Mouse (Mus musculus): Measurements from ENCODE around the gene Sde2. TPM values are rescaled to one million over a fixed set of nuclear protein-coding genes. Genes with fewer than 3 reads are reported as not detected.
"Not testable (repeated sequence)": the region's sequence is repeated elsewhere in the genome, so short reads cannot be mapped to it uniquely, and the experiment has no call there.

Gene Sde2
- total RNA-seq, 2 experiments from 2014 or later, result 10.4 to 11.8 TPM

DNA sequence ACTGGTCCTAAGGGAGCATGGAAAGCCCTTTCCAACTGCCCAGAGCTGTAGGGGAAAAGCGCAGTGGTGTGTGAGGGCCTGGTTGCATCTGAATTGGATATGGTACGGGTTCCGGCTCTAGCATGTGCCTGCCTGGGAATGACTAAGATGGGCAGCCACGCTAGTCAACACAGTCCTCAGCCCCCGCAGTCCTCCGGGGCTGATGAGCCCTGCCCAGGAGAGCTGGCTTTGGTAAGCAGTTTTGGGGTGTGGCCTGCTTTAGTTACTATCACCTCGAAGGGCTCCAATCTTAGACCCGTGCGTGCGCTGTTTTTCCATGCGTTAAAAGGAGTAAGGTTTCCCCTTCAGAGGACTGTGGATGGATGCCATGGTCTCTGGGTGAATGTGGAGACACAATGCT is 20.8 kb upstream of the Sde2 start:
- intact Hi-C loops (cut with DNase I), result no loop called here
- DNase-seq (ENCODE audit: low spot score), result no peak

DNA sequence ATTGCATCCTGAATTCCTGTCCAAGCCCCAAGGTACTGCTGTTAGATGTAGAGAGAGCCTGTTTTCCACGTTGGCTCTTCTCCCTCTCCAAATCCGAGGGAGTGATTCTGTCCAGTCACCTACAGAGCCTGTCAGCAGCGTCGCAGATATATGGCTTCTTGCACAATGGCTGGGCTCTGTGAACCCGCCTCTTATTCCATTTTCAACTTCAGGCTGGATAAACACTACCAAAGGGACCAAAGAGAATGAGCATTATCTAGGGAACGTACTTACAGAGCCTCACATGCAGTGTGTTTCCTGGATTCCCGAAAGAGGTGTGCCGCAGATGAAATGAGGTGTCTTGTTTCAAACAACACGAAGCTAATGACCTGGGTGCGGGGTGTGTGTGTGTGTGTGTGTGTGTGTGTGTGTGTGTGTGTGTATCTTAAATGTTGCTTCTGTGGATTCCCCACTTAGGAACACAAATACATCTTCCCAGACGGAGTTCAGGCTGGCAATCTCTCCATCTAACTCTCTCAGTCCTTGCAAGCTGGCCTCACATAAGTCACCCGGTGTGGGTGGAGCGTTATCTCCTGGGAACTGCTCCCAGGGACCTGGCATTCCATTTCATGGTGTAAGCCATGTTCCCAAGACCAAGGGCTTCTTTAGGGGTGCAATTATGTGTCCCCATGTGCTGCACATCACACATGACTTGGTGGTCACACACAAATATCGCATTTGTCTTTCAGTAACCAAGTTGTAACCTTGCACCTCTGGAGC is 20.2 kb upstream of the Sde2 start:
- no peak for DNase-seq (ENCODE audit: low spot score)
- intact Hi-C loops (cut with DNase I), result no loop called here

GRCm38 (mm10) chr1:180835273-180836015 is 15.5 kb upstream of the Sde2 start:
- intact Hi-C loops (cut with DNase I), result no loop called here
- no peak for DNase-seq (ENCODE audit: low spot score)

DNA sequence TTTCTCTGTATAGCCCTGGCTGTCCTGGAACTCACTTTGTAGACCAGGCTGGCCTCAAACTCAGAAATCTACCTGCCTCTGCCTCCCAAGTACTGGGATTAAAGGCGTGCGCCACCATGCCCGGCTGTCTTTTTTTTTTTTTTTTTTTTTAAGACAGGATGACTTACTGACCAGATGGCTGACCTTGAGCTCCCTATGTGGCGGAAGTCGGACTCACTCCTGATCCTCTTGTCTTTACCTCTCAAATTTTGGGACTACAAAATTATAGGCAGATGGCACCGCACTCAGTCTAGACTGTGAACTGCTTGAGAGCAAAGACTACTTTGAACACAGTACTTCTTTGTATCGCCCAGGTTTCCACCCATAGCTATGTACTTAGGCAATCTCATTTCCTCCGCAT is 14.5 kb upstream of the Sde2 start:
- DNase-seq (ENCODE audit: low spot score); intact Hi-C loops (cut with DNase I): not testable (repeated sequence)

DNA sequence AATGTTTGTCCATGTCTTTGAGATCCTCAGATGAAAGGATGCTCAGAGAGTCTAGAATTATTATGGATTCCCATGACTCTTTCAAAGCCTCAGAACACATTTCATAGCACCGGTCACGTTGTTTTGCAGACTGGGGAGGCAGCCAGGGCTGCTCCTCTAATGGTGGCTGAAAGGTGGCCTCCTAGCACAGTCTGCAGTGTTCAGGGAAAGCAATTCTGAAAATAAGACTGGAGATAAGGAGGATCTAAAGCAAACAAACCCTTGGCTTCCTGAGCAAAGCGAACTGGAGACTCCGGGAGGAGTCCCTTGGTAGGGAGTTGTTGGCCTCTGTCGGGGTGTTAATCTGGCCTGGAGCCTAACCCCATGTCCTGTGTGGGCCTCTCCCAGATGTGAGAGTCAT is 13.7 kb upstream of the Sde2 start:
- intact Hi-C loops (cut with DNase I), result no loop called here
- DNase-seq (ENCODE audit: low spot score), result no peak

- DNase-seq (ENCODE audit: low spot score), result no peak
- intact Hi-C loops (cut with DNase I), result no loop called here
Measured at GRCm38 (mm10) chr1:180838014-180838413, 12.9 kb upstream of the Sde2 start.

DNA sequence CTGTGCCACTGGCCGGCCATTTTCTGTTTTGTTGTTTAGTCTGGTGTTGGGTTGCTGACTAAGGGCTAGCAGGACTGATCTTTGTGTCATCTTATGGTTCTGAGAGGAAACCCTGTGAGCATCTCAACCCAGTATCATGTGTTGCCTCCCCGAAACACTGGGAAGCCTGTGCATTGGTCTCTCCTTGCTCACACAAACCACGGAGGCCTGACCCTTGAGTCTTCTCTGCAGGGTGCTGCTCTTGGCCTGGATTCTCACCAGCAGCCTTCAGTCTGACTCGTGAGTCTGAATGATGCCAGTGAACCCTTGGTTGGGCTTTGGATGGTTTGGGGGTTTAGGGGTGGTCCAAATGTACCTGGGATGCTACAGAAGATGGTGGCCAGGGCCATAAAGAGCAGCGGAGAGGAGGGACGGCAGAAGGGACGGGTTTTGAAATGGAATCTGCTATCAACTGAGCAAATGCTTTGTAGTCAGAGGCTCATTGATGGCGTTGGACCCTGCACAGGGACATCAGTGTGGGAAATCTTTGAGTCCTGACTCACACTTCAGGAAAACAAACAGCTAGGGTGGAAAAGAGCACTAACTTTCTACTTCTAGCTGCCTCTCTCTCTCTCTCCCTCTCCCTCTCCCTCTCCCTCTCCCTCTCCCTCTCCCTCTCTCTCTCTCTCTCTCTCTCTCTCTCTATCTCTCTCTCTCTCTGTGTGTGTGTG is 11.6 kb upstream of the Sde2 start:
- intact Hi-C loops (cut with DNase I), result no loop called here
- no peak for DNase-seq (ENCODE audit: low spot score)

GRCm38 (mm10) chr1:180841561-180842300 is 9.2 kb upstream of the Sde2 start:
- intact Hi-C loops (cut with DNase I), result no loop called here

GRCm38 (mm10) chr1:180848114-180848510 is 2.8 kb upstream of the Sde2 start:
- peak; percentile 73 for DNase-seq (ENCODE audit: low spot score)
- intact Hi-C loops (cut with DNase I), result no loop called here

More at GRCm38 (mm10) chr1:180841561-180842300, 9.2 kb upstream of the Sde2 start:
- no peak for DNase-seq (ENCODE audit: low spot score)

DNA sequence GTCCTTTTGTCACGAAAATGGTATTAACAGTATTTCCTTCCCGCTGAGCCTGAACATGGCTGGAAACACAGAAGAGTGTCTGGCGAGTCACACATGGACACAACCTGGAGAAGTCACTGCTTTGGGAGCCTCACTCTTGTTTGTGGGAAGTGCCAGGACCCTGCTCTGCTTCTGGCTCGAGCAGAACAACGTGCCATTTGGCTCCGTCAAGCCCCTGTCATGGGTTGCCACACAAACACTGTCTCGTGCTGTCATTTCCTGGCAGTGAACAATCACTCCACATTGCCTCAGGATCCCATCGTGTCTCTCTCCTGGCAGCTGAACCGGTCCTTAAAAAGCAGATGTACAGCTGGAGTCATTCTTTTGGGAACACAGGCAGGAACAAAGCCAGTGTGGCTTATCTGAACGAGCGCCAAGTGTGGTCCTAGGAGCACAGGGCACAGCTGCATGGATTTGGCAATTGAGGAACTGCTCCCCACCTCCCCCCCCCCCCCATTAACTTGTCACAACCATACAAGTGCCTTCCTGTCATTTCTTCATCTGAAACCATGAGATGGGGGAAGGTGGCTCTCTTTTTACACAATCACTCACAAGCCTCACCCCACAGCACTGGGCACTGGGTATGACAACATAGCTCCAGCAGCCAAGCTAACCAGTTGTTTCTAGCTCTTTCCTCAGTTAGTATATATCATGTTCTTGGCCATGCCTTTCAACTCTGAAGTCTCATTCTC is 2.3 kb upstream of the Sde2 start:
- intact Hi-C loops (cut with DNase I), result no loop called here
- DNase-seq (ENCODE audit: low spot score), result peak; percentile 64

GRCm38 (mm10) chr1:180849701-180850301 is 1.1 kb upstream of the Sde2 start:
- no peak for DNase-seq (ENCODE audit: low spot score)

DNA sequence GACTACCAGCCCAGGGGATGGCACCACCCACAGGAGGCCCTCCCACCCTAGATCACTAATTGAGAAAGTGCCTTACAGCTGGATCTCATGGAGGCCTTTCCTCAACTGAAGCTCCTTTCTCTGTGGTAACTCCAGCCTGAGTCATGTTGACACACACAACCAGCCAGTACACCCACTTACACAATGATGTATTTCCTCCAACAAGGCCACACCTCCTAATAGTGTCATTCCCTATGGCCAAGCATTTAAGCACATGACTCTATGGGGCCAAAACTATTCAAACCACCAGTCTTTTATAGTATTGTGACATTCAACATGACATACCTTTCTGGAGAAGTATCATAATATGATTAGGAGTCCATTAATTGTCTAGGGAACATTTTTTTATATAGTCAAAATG is 7.8 kb downstream of the Sde2 start:
- intact Hi-C loops (cut with DNase I), result no loop called here
- no peak for DNase-seq (ENCODE audit: low spot score)

More at GRCm38 (mm10) chr1:180849701-180850301, 1.1 kb upstream of the Sde2 start:
- intact Hi-C loops (cut with DNase I), result loop anchor here (1.0 to 5.0 kb wide), 2 partner anchors 38 to 72 kb away; no protein-coding TSS in a partner anchor

DNA sequence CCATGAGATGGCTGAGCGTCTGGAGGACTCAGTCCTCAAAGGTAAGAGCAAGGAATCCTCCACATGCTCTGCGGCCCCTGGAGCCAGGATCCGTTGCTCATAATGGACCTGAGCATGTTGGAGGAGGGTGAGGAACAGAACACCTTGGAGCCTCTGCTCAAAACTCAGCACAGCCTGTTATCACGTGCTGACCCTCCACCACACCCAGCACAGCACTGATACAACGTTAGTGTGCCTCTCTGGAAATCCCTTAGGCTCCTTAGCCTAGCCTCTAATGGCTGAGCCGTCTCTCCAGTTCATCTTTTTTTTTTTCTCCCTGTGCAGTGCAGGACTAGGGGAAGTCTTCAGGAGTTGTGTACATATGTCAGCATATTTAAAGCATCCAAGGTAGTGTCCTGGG is 9.1 kb downstream of the Sde2 start:
- DNase-seq (ENCODE audit: low spot score), result no peak
- intact Hi-C loops (cut with DNase I), result loop anchor here (5.0 kb wide), 1 partner anchor 138 kb away; no protein-coding TSS in a partner anchor

GRCm38 (mm10) chr1:180863606-180864005 is 12.7 kb downstream of the Sde2 start:
- intact Hi-C loops (cut with DNase I), result loop anchor here (5.0 kb wide), 1 partner anchor 141 kb away; no protein-coding TSS in a partner anchor
- no peak for DNase-seq (ENCODE audit: low spot score)

- intact Hi-C loops (cut with DNase I), result no loop called here
- DNase-seq (ENCODE audit: low spot score), result no peak
Measured at GRCm38 (mm10) chr1:180866001-180866400, 15.1 kb downstream of the Sde2 start.

DNA sequence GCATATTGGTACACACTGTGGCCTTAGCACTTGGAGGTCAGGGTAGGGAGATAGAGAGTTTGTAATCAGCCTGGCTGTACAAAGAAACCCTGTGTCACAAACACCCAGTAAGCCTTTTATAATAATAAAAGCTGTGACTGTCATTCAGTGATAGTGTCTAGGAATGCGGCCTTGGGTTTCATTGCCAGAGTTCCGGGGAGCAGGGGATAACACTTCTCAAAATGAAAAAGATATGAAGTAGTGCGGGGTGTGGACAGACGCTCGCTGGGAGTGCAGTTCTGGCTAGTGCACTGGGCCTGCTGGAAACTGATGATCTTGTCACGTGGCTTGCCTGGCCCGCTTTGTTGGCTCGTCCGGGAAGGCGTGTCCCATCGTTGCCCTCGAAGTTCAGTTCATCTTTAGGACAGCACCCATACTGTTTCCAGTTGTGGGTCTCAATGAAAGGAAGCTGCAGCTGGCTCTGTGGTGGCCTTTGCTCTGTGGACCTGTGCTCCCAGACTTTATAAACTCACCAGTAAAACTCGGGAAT is 19.3 kb downstream of the Sde2 start:
- intact Hi-C loops (cut with DNase I), result no loop called here
- DNase-seq (ENCODE audit: low spot score), result no peak

DNA sequence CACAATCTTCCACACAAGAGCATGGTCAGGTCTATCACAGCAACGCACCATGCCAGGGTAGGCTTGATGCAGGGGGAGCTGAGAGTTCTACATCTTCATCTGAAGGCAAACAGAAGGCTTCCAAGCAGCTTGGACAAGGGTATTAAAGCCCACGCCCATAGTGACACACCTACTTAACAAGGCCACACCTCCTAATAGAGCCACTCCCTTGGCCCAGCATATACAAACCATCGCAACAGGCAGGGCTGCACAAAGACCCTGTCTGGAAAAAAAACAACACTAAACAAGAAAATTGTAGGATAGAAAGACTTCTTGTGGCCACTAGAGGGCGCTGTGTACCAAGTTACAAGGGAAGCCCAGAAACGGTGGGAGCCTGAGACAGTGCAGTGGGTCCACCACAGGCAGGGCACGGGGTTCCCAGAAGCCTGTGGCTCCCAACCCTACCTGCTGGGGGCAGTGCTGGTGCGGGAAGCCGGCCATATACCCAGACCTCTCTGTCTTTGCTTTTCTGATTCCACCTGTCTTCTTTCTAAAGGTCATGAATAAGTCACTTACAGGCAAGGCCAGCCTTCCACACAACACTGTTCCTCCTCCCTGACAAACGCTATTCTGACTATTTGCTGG is 23.0 kb downstream of the Sde2 start:
- intact Hi-C loops (cut with DNase I), result loop anchor here (1.0 kb wide), 1 partner anchor 101 kb away; no protein-coding TSS in a partner anchor
- no peak for DNase-seq (ENCODE audit: low spot score)

DNA sequence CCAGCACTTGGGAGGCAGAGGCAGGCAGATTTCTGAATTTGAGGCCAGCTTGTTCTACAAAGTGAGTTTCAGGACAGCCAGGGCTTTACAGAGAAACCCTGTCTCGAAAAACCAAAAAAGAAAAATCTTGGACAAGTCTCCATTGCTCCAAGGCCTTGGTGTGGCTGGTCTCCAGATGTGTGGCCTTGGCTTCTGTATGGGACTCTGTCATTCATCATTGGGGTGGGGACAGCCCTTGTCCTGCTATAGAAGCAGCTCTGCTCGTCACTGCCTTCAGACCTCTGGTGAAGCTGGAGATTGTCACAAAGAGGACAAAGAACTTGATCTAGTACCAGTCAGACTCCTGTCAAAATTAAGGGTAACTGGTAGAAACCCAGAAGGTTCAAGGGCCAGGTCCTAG is 23.7 kb downstream of the Sde2 start:
- intact Hi-C loops (cut with DNase I), result loop anchor here (1.0 kb wide), 1 partner anchor 101 kb away; no protein-coding TSS in a partner anchor

More for the DNA sequence above, 23.7 kb downstream of the Sde2 start:
- no peak for DNase-seq (ENCODE audit: low spot score)

Data from heart, postnatal 25 days (tissue).